Mouse (Mus musculus) limb, embryonic 15.5 days (tissue): ENCODE data around the gene Siae. TPM values are rescaled to one million over a fixed set of nuclear protein-coding genes. Genes with fewer than 3 reads are reported as not detected.
A peak's percentile ranks its signal among the peaks of the same experiment; 100 is the strongest.

Experiments
- ATAC-seq: fragments of 200-750 bp; cut with Nextera tagmentation; 2 replicates; pipeline ENCODE4 v1.8.0; 2017; ENCODE audit warnings: low read depth, moderate TSS enrichment; ENCODE audit not compliant: insufficient number of reproducible peaks, low FRiP score, low TSS enrichment
- H3K27ac ChIP-seq: fragments of 300-500 bp; sonication (generic); 2 replicates; pipeline ENCODE4 v1.5.1; 2015; ENCODE audit warnings: moderate library complexity, mild to moderate bottlenecking, inconsistent platforms
- H3K27me3 ChIP-seq: fragments of 300-500 bp; sonication (generic); 2 replicates; pipeline ENCODE4 v1.6.1; 2015; ENCODE audit warnings: inconsistent platforms
- H3K36me3 ChIP-seq: fragments of 300-500 bp; sonication (generic); 2 replicates; pipeline ENCODE4 v1.6.1; 2015; ENCODE audit warnings: inconsistent platforms
- H3K4me1 ChIP-seq: fragments of 300-500 bp; sonication (generic); 2 replicates; pipeline ENCODE4 v1.6.1; 2015; ENCODE audit warnings: inconsistent platforms
- H3K4me2 ChIP-seq: fragments of 300-500 bp; sonication (generic); 2 replicates; pipeline ENCODE4 v1.6.1; 2015; ENCODE audit warnings: mild to moderate bottlenecking, inconsistent platforms
- H3K4me3 ChIP-seq: fragments of 300-500 bp; sonication (generic); 2 replicates; pipeline ENCODE4 v1.5.1; 2015; ENCODE audit warnings: mild to moderate bottlenecking, inconsistent platforms
- H3K9ac ChIP-seq: fragments of 300-500 bp; sonication (generic); 2 replicates; pipeline ENCODE4 v1.6.1; 2015; ENCODE audit warnings: inconsistent platforms
- H3K9me3 ChIP-seq: fragments of 300-500 bp; sonication (generic); 2 replicates; pipeline ENCODE4 v1.6.1; 2016; ENCODE audit warnings: inconsistent platforms
- WGBS: fragments of 180-500 bp; shearing (Covaris S2); methylation state at CpG from one replicate; pipeline ENCODE4 v1.1.7; 2015; 5-methylcytosine and 5-hydroxymethylcytosine counted together
- polyA plus RNA-seq: library from polyadenylated mRNA; unstranded; fragments of >200 nt; fragmentation: Nextera tagmentation; extraction: Ambion mirVana; gene quantifications from 2 replicates; pipeline ENCODE4 v1.2.1, GENCODE M21; 2015

The Siae gene
- polyA plus RNA-seq, 1 experiment from 2014 or later, result 9.9 TPM

DNA sequence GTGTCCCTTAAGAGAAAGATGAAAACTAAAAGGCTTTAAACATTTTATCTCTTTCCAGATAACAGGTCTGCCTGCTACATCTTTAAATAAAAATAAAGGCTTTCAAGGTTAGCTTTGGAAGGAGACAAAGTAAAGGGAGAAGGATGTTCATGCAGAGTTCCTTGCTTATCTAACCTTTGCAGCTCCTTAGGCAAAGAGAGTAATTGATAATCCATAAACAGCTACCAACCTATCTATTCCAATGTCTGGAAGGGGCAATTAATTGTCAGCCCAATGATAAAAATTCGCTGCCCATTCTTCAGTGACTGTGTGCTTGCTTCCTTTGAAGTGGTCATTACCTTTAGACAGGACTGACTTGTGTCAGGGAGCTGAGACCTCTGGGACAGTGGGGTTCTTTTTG, 8.3 kb downstream of the Siae start:
- ATAC-seq, result no peak
- 44% methylated on average over 1 of the region's 1 CpGs for WGBS

DNA sequence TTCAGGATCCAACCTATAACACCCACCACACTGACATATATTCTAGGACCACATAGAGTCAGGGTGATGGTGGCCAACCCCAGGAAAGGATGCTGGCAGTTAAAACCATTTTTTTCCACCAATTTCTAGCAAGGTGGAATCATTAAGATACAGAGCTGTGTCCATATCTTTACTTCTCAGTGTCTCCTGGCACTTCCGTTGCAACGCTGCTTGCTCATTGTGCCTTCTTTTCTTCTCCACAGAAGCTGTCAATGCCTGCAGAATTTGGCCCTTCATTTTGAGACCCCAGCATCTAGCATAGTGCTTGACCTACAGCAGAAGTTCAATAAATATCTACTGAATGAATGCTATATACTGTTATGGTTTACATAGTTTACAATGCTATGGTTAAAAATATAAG, 11.5 kb downstream of the Siae start:
- 59% methylated on average over 2 of the region's 2 CpGs for WGBS
- no peaks in the 10 kb centered on the region for H3K36me3 ChIP-seq
- no peak overlapping the region for H3K4me3 ChIP-seq
- H3K27me3 ChIP-seq, result peaks cover 2% of the 10 kb centered on the region; the same call in 1 of the 2 replicates
- no peak overlapping the region for H3K9ac ChIP-seq
- no peaks in the 10 kb centered on the region for H3K9me3 ChIP-seq
- no peak for ATAC-seq
- H3K4me1 ChIP-seq, result peaks cover 16% of the 10 kb centered on the region
- no peak overlapping the region for H3K27ac ChIP-seq
- no peak overlapping the region for H3K4me2 ChIP-seq

More for the DNA sequence above, 8.3 kb downstream of the Siae start:
- Histone ChIP-seq H3K4me3 (no peak overlapping the region), H3K27me3 (no peaks in the 10 kb centered on the region), H3K9ac (no peak overlapping the region), H3K27ac (no peak overlapping the region), H3K9me3 (no peaks in the 10 kb centered on the region), H3K36me3 (no peaks in the 10 kb centered on the region), H3K4me2 (no peak overlapping the region), H3K4me1 (peaks cover 16% of the 10 kb centered on the region)

DNA sequence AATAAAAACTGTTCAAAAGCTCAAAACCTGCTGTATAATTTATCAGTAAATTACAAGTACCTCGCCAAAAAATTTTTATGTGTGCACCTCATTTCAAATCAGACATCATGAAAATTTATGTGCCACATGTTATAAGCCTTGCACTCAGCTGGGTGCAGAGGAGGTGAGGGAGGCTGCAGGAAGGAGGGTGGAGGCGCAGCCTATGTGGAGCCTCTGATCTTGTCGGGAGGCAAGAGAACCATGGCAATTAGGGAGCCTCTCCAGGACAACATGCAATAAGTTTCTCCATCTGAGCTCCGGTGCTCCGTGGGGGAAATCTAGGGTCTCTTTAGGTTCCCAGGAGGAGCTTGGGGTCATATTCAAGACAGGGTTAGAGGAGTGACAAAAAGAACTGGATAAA, 12.0 kb downstream of the Siae start:
- H3K36me3 ChIP-seq, result no peaks in the 10 kb centered on the region
- H3K9me3 ChIP-seq, result no peaks in the 10 kb centered on the region
- no peak overlapping the region for H3K27ac ChIP-seq
- no peak for ATAC-seq
- peaks cover 16% of the 10 kb centered on the region for H3K4me1 ChIP-seq
- H3K4me3 ChIP-seq, result no peak overlapping the region
- 16% methylated on average over 5 of the region's 5 CpGs for WGBS
- H3K9ac ChIP-seq, result no peak overlapping the region
- peaks cover 2% of the 10 kb centered on the region; the same call in 1 of the 2 replicates for H3K27me3 ChIP-seq
- no peak overlapping the region for H3K4me2 ChIP-seq

GRCm38 (mm10) chr9:37567892-37568604, 12.6 kb downstream of the Siae start:
- peaks cover 2% of the 10 kb centered on the region; the same call in 1 of the 2 replicates for H3K27me3 ChIP-seq
- H3K4me3 ChIP-seq, result no peak overlapping the region
- no peak overlapping the region for H3K27ac ChIP-seq
- H3K4me1 ChIP-seq, result peaks cover 16% of the 10 kb centered on the region
- ATAC-seq, result no peak
- H3K9ac ChIP-seq, result no peak overlapping the region
- WGBS, result 16% methylated on average over 15 of the region's 15 CpGs
- H3K9me3 ChIP-seq, result no peaks in the 10 kb centered on the region
- H3K36me3 ChIP-seq, result no peaks in the 10 kb centered on the region
- 0 out of 2 replicates have a peak overlapping the region, but pooled peaks have one; percentile 3 for H3K4me2 ChIP-seq

DNA sequence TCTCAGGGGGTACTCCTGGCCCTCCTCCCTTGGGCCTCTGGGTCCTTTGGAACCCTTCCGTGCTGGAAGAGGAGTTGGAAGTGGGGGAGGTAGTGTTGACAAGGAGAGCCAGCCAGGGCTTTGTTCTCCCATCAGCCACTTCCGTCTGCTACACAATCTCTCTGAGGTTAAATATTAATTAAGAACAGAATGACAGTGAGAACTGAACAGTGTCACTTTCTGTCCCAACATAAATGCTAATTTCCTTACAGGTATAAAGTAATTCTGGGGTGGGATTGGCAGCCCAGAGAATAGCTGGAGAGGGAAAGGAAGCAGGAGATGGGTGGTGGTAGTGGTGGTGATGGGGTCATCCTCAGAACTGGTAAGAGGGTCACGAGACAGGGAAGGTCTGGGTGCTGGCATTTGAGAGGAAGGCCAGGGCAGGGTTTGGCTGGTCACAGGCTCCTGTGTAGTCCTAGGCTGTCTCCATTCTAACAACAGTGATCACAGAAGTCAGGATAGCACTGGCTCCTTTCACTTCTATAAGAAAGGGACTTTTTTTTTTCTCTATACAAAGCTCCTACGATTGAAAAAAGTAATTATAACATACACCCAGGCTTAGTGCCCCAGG, 13.2 kb downstream of the Siae start:
- Histone ChIP-seq H3K9ac (no peak overlapping the region), H3K36me3 (no peaks in the 10 kb centered on the region), H3K4me1 (peaks cover 16% of the 10 kb centered on the region), H3K4me2 (no peak overlapping the region), H3K9me3 (no peaks in the 10 kb centered on the region), H3K4me3 (no peak overlapping the region), H3K27ac (no peak overlapping the region), H3K27me3 (peaks cover 2% of the 10 kb centered on the region; the same call in 1 of the 2 replicates)
- 48% methylated on average over 4 of the region's 4 CpGs for WGBS
- no peak for ATAC-seq

- Histone ChIP-seq H3K27ac (no peak overlapping the region), H3K9me3 (no peaks in the 10 kb centered on the region), H3K27me3 (peaks cover 2% of the 10 kb centered on the region; the same call in 1 of the 2 replicates), H3K4me1 (peaks cover 16% of the 10 kb centered on the region), H3K36me3 (no peaks in the 10 kb centered on the region), H3K4me2 (no peak overlapping the region), H3K9ac (no peak overlapping the region), H3K4me3 (no peak overlapping the region)
- 65% methylated on average over 2 of the region's 2 CpGs for WGBS
- no peak for ATAC-seq
These were observed 13.8 kb downstream of the Siae start for GRCm38 (mm10) chr9:37569231-37569835.

DNA sequence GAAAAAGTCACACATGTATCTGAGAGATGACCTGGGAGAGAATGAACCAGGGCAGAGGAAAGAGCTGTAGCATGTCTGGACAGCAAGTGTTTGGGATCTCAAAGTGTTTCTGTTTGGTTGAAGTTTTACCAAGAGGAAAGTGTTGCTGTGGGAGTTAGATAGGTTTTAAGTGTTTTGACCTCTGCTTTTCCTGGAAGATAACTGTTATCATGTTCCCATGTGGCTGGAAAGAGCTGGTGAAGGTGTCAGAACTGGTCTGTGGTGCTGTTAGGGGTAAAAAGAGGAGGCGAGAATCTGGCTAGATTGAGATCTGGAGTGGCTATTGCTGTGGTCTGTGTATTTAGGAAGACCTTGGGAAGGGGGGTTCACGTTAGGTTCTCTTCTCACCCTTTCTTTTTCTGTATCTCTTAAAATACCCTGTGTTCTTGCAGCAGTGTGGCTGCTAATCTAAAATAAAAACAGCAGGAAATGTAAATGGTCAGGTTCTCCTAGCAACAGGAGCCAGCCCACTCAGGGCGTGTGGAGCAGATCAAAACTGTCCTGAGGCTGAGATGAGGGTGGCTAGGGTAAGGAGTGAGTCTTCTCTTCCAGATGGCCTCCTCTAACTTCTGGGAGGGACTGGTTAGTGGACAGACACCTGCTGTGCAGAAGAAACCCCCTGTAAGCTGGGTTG, 16.8 kb downstream of the Siae start:
- Histone ChIP-seq H3K4me1 (peaks cover 18% of the 10 kb centered on the region), H3K9ac (no peak overlapping the region), H3K27me3 (peaks cover 2% of the 10 kb centered on the region; the same call in 1 of the 2 replicates), H3K36me3 (no peaks in the 10 kb centered on the region), H3K27ac (no peak overlapping the region), H3K4me2 (no peak overlapping the region), H3K4me3 (no peak overlapping the region), H3K9me3 (no peaks in the 10 kb centered on the region)
- WGBS, result 56% methylated on average over 3 of the region's 3 CpGs
- no peak for ATAC-seq

DNA sequence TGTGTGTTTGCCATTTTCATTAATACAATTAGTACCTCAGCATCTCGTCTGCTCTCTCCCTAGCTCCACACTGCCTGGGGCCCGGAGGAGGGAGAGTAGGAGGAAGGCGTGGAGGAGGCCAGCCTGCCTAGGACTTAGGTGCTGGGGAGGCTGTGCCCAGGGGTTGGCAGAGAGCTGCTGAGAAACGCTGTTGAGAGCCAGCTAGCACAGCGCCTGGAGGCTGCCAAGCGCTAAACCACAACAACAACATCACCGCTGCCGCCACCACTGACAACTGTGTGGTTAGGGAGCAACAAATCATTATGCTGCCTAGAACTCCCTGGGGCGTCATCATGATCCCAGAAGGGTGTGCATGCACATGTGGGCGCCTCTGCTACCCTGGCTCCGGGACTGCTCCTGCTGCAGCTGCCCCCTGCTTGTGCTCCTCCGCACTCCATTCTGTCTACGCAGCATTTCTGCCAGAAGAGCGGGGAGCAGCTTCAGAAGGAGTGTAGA, 21.0 kb downstream of the Siae start:
- H3K4me2 ChIP-seq, result peak overlapping the region; percentile 34

GRCm38 (mm10) chr9:37583594-37583993, 28.1 kb downstream of the Siae start:
- ATAC-seq, result no peak
- Histone ChIP-seq H3K9ac (no peak overlapping the region), H3K4me1 (no peaks in the 10 kb centered on the region), H3K4me3 (no peak overlapping the region), H3K9me3 (no peaks in the 10 kb centered on the region), H3K4me2 (no peak overlapping the region), H3K27ac (no peak overlapping the region), H3K36me3 (no peaks in the 10 kb centered on the region), H3K27me3 (no peaks in the 10 kb centered on the region)
- 85% methylated on average over 5 of the region's 5 CpGs for WGBS

More for the DNA sequence above, 21.0 kb downstream of the Siae start:
- no peak overlapping the region for H3K27ac ChIP-seq
- H3K27me3 ChIP-seq, result no peaks in the 10 kb centered on the region
- no peaks in the 10 kb centered on the region for H3K36me3 ChIP-seq
- H3K9ac ChIP-seq, result no peak overlapping the region
- no peaks in the 10 kb centered on the region for H3K9me3 ChIP-seq
- 14% methylated on average over 14 of the region's 14 CpGs for WGBS
- H3K4me1 ChIP-seq, result peaks cover 6% of the 10 kb centered on the region
- no peak overlapping the region for H3K4me3 ChIP-seq
- ATAC-seq, result no peak

- Histone ChIP-seq H3K27ac (no peak overlapping the region), H3K4me3 (no peak overlapping the region), H3K27me3 (no peaks in the 10 kb centered on the region), H3K9me3 (no peaks in the 10 kb centered on the region), H3K4me1 (no peaks in the 10 kb centered on the region), H3K36me3 (no peaks in the 10 kb centered on the region), H3K4me2 (no peak overlapping the region), H3K9ac (no peak overlapping the region)
- 80% methylated on average over 4 of the region's 4 CpGs for WGBS
- ATAC-seq, result no peak
These were observed 31.2 kb downstream of the Siae start for GRCm38 (mm10) chr9:37586718-37587117.

GRCm38 (mm10) chr9:37590381-37590780, 34.9 kb downstream of the Siae start:
- H3K27ac ChIP-seq, result no peak overlapping the region
- H3K36me3 ChIP-seq, result no peaks in the 10 kb centered on the region
- no peaks in the 10 kb centered on the region for H3K27me3 ChIP-seq
- ATAC-seq, result no peak
- H3K4me3 ChIP-seq, result no peak overlapping the region
- no peak overlapping the region for H3K9ac ChIP-seq
- H3K4me1 ChIP-seq, result no peaks in the 10 kb centered on the region
- 80% methylated on average over 4 of the region's 4 CpGs for WGBS
- H3K9me3 ChIP-seq, result no peaks in the 10 kb centered on the region
- H3K4me2 ChIP-seq, result no peak overlapping the region
